Mouse (Mus musculus) myocyte (in vitro differentiated cells): Measurements from ENCODE around the gene Kif26b. TPM values are rescaled to one million over a fixed set of nuclear protein-coding genes. Genes with fewer than 3 reads are reported as not detected.

Experiments used
- H3K27me3 ChIP-seq: one replicate; pipeline ENCODE4 v1.6.1; 2011; ENCODE audit not compliant: control insufficient read depth, insufficient read depth, insufficient read length
- H3K36me3 ChIP-seq: one replicate; pipeline ENCODE4 v1.6.1; 2011; ENCODE audit not compliant: control insufficient read depth, insufficient read depth
- H3K4me2 ChIP-seq: one replicate; pipeline ENCODE4 v1.6.1; 2011; ENCODE audit warnings: low read depth, control low read depth
- H3K4me3 ChIP-seq: one replicate; pipeline ENCODE4 v1.5.1; 2011; ENCODE audit warnings: mild to moderate bottlenecking, control low read depth, moderate library complexity
- H3K79me2 ChIP-seq: one replicate; pipeline ENCODE4 v1.6.1; 2011; ENCODE audit not compliant: control insufficient read depth, insufficient read depth
- H3ac ChIP-seq: one replicate; pipeline ENCODE4 v1.6.1; 2011; ENCODE audit not compliant: control insufficient read depth, insufficient read length
- CEBPB ChIP-seq: IDR thresholded peaks from 2 replicates; pipeline ENCODE4 v1.6.1; 2011; ENCODE audit warnings: mild to moderate bottlenecking, moderate library complexity; ENCODE audit not compliant: poor library complexity, insufficient read depth, severe bottlenecking
- E2F4 ChIP-seq: IDR thresholded peaks from one replicate; pipeline ENCODE4 v1.6.1; 2011; ENCODE audit warnings: mild to moderate bottlenecking, control low read depth, moderate library complexity; ENCODE audit not compliant: insufficient read depth
- MAX ChIP-seq: IDR thresholded peaks from one replicate; pipeline ENCODE4 v1.6.1; 2011; ENCODE audit warnings: low read depth, mild to moderate bottlenecking, control low read depth
- MYOD1 ChIP-seq, 3 experiments: IDR thresholded peaks; one replicate each; pipeline ENCODE4 v1.6.1; 2011; ENCODE audit warnings: control low read depth in 2 of 3, low read depth in 2 of 3, mild to moderate bottlenecking in 2 of 3, moderate library complexity in 1 of 3; ENCODE audit not compliant: insufficient read length in 2 of 3, control insufficient read depth in 1 of 3
- MYOG ChIP-seq, 3 experiments: IDR thresholded peaks; one replicate each; pipeline ENCODE4 v1.6.1; 2011; ENCODE audit warnings: control low read depth in 2 of 3, low read depth in 2 of 3, mild to moderate bottlenecking in 2 of 3; ENCODE audit not compliant: insufficient read length in 2 of 3, control insufficient read depth in 1 of 3, insufficient read depth in 1 of 3
- POLR2A ChIP-seq: IDR thresholded peaks from one replicate; pipeline ENCODE4 v1.6.1; 2011; ENCODE audit warnings: low read depth, mild to moderate bottlenecking, control low read depth, moderate library complexity; ENCODE audit not compliant: insufficient read length
- POLR2AphosphoS2 ChIP-seq: IDR thresholded peaks from one replicate; pipeline ENCODE4 v1.6.1; 2011; ENCODE audit warnings: low read depth, control low read depth; ENCODE audit not compliant: insufficient read length
- REST ChIP-seq: IDR thresholded peaks from one replicate; pipeline ENCODE4 v1.6.1; 2011; ENCODE audit warnings: mild to moderate bottlenecking, control low read depth, moderate library complexity; ENCODE audit not compliant: insufficient read depth, insufficient read length
- SRF ChIP-seq: IDR thresholded peaks from one replicate; pipeline ENCODE4 v1.6.1; 2011; ENCODE audit warnings: low read depth; ENCODE audit not compliant: control insufficient read depth, insufficient read length
- TCF12 ChIP-seq: IDR thresholded peaks from one replicate; pipeline ENCODE4 v1.6.1; 2011; ENCODE audit warnings: mild to moderate bottlenecking, control low read depth; ENCODE audit not compliant: poor library complexity, insufficient read depth, severe bottlenecking
- TCF3 ChIP-seq: IDR thresholded peaks from one replicate; pipeline ENCODE4 v1.6.1; 2011; ENCODE audit warnings: low read depth, control low read depth; ENCODE audit not compliant: insufficient read length
- USF1 ChIP-seq: IDR thresholded peaks from one replicate; pipeline ENCODE4 v1.6.1; 2011; ENCODE audit warnings: low read depth, mild to moderate bottlenecking, control low read depth, moderate library complexity
- polyA plus RNA-seq: library from polyadenylated mRNA; unstranded; fragments of >200 nt; fragmentation: generic; extraction: Trizol; gene quantifications from one replicate; pipeline ENCODE4 v1.2.1, GENCODE M21; 2012; ENCODE audit warnings: missing spikeins

Kif26b gene
- polyA plus RNA-seq, 1 experiment, result 5.9 TPM

GRCm38 (mm10) chr1:178571009-178571408 lies 42.1 kb downstream of the Kif26b start:
- H3K36me3 ChIP-seq, result no peaks in the 10 kb centered on the region
- H3ac ChIP-seq, result no peak overlapping the region
- no peak overlapping the region for H3K4me3 ChIP-seq
- peaks cover 4% of the 10 kb centered on the region for H3K79me2 ChIP-seq
- no peak overlapping the region for H3K4me2 ChIP-seq
- H3K27me3 ChIP-seq, result no peaks in the 10 kb centered on the region
- TF ChIP-seq POLR2A, result no peak
- no peak for TF ChIP-seq MYOD1 (IDR thresholded peaks at IDR 0.05; ENCODE audit: control insufficient read depth in 1 of 3, insufficient read length in 2 of 3, low read depth in 2 of 3)
- TF ChIP-seq SRF, result no peak
- no peak for TF ChIP-seq USF1
- no peak for TF ChIP-seq CEBPB
- TF ChIP-seq POLR2AphosphoS2, result no peak
- TF ChIP-seq TCF12, result no peak
- TF ChIP-seq MAX, result no peak

- peaks cover 4% of the 10 kb centered on the region for H3K79me2 ChIP-seq
- H3K4me3 ChIP-seq, result no peak overlapping the region
- no peak for TF ChIP-seq TCF12
- TF ChIP-seq POLR2A, result no peak
- TF ChIP-seq SRF, result no peak
- TF ChIP-seq REST, result no peak
- no peak for TF ChIP-seq MYOG (IDR thresholded peaks at IDR 0.05; ENCODE audit: control insufficient read depth in 1 of 3, insufficient read depth in 1 of 3, insufficient read length in 2 of 3, low read depth in 2 of 3)
- no peak for TF ChIP-seq USF1
- no peak for TF ChIP-seq CEBPB
- no peak for TF ChIP-seq E2F4
- no peak for TF ChIP-seq MAX
- no peak for TF ChIP-seq POLR2AphosphoS2
- H3ac ChIP-seq, result no peak overlapping the region
- no peak overlapping the region for H3K4me2 ChIP-seq
- no peaks in the 10 kb centered on the region for H3K36me3 ChIP-seq
- H3K27me3 ChIP-seq, result no peaks in the 10 kb centered on the region
These were observed 43.0 kb downstream of the Kif26b start for GRCm38 (mm10) chr1:178571885-178572444.

- Histone ChIP-seq H3K4me3 (no peak overlapping the region), H3K27me3 (no peaks in the 10 kb centered on the region), H3ac (no peak overlapping the region), H3K36me3 (no peaks in the 10 kb centered on the region), H3K4me2 (no peak overlapping the region), H3K79me2 (peaks cover 4% of the 10 kb centered on the region)
- TF ChIP-seq POLR2AphosphoS2 (no peak), POLR2A (no peak), TCF12 (no peak), REST (no peak), MYOD1 (IDR thresholded peaks at IDR 0.05; ENCODE audit: control insufficient read depth in 1 of 3, insufficient read length in 2 of 3, low read depth in 2 of 3) (no peak), MAX (no peak), TCF3 (no peak), CEBPB (no peak), SRF (no peak)
These were observed 44.6 kb downstream of the Kif26b start for GRCm38 (mm10) chr1:178573406-178574032.

- Histone ChIP-seq H3K79me2 (peaks cover 4% of the 10 kb centered on the region), H3K36me3 (no peaks in the 10 kb centered on the region), H3K4me3 (no peak overlapping the region), H3K27me3 (no peaks in the 10 kb centered on the region), H3K4me2 (no peak overlapping the region), H3ac (no peak overlapping the region)
- TF ChIP-seq POLR2A (no peak), E2F4 (no peak), MAX (no peak), CEBPB (no peak), MYOD1 (IDR thresholded peaks at IDR 0.05; ENCODE audit: control insufficient read depth in 1 of 3, insufficient read length in 2 of 3, low read depth in 2 of 3) (no peak), REST (no peak), TCF12 (no peak), SRF (no peak), TCF3 (no peak), MYOG (IDR thresholded peaks at IDR 0.05; ENCODE audit: control insufficient read depth in 1 of 3, insufficient read depth in 1 of 3, insufficient read length in 2 of 3, low read depth in 2 of 3) (no peak), USF1 (no peak), POLR2AphosphoS2 (no peak)
These were observed 46.8 kb downstream of the Kif26b start for GRCm38 (mm10) chr1:178575706-178576105.

- H3ac ChIP-seq, result no peak overlapping the region
- peaks cover 4% of the 10 kb centered on the region for H3K79me2 ChIP-seq
- H3K4me2 ChIP-seq, result peak overlapping the region; percentile 26
- H3K36me3 ChIP-seq, result no peaks in the 10 kb centered on the region
- TF ChIP-seq TCF12 (no peak), REST (no peak), E2F4 (no peak), SRF (no peak), USF1 (no peak), CEBPB (no peak), MYOD1 (IDR thresholded peaks at IDR 0.05; ENCODE audit: control insufficient read depth in 1 of 3, insufficient read length in 2 of 3, low read depth in 2 of 3) (no peak), MYOG (IDR thresholded peaks at IDR 0.05; ENCODE audit: control insufficient read depth in 1 of 3, insufficient read depth in 1 of 3, insufficient read length in 2 of 3, low read depth in 2 of 3) (no peak), MAX (no peak), TCF3 (no peak)
- no peaks in the 10 kb centered on the region for H3K27me3 ChIP-seq
- no peak overlapping the region for H3K4me3 ChIP-seq
These were observed 48.0 kb downstream of the Kif26b start for GRCm38 (mm10) chr1:178576926-178577325.
